In genomic region chr16:18130705-18131104, GRCm38 (mm10) we compare ENCODE assay signal across 15 mouse cellular contexts. TPM values are rescaled to one million over a fixed set of nuclear protein-coding genes. Genes with fewer than 3 reads are reported as not detected.
DNase-seq lines count a peak whose midpoint lies in the region; ATAC-seq lines count a peak whose summit lies in the region.
"Had no signal": no experiment of that assay in that cellular context is flagged by ENCODE, and none has a peak within 500 bp of the region (broad histone marks: within the 10 kb centered on the region; RNA-seq: fewer than 3 reads in every experiment).

No protein-coding gene starts in this region.

- intact Hi-C loops in left cerebral cortex, postnatal 4 days (cut with DNase I) = no loop called here

- peaks cover 39% of the 10 kb centered on the region for H3K27me3 ChIP-seq in embryonic facial prominence, embryonic 13.5 days
- peaks cover 71% of the 10 kb centered on the region for H3K27me3 ChIP-seq in embryonic facial prominence, embryonic 10.5 days (replicated peaks; ENCODE audit: low read depth, poor library complexity, severe bottlenecking)
- peaks cover 7% of the 10 kb centered on the region; the same call in 1 of the 2 replicates for H3K27me3 ChIP-seq in midbrain, embryonic 15.5 days (replicated peaks)

- no peak overlapping the region for H3K27ac ChIP-seq in embryonic facial prominence, embryonic 13.5 days
- H3K27ac ChIP-seq in embryonic facial prominence, embryonic 10.5 days (replicated peaks) = no peak overlapping the region
- 0 out of 2 replicates have a peak overlapping the region, but pooled peaks have one; percentile 21 for H3K27ac ChIP-seq in midbrain, embryonic 15.5 days
- H3K27ac ChIP-seq: embryonic facial prominence, embryonic 15.5 days; macrophage had no signal

- peaks cover 28% of the 10 kb centered on the region for H3K4me1 ChIP-seq in embryonic facial prominence, embryonic 13.5 days
- H3K4me1 ChIP-seq in embryonic facial prominence, embryonic 10.5 days = peaks cover 15% of the 10 kb centered on the region
- H3K4me1 ChIP-seq in midbrain, embryonic 15.5 days = peaks cover 42% of the 10 kb centered on the region

- no peak overlapping the region for H3K4me3 ChIP-seq in embryonic facial prominence, embryonic 13.5 days
- H3K4me3 ChIP-seq in embryonic facial prominence, embryonic 10.5 days = no peak overlapping the region
- H3K4me3 ChIP-seq in midbrain, embryonic 15.5 days = no peak overlapping the region
- H3K4me3 ChIP-seq: embryonic facial prominence, embryonic 15.5 days; myocyte had no signal

- 0 out of 2 replicates have a peak overlapping the region, but pooled peaks have one; percentile 33 for H3K9ac ChIP-seq in embryonic facial prominence, embryonic 13.5 days
- H3K9ac ChIP-seq in midbrain, embryonic 15.5 days = no peak overlapping the region
- H3K9ac ChIP-seq: embryonic facial prominence, embryonic 15.5 days had no signal

- ATAC-seq in embryonic facial prominence, embryonic 13.5 days (ENCODE audit: insufficient number of reproducible peaks, insufficient read depth, low FRiP score, low TSS enrichment, low read depth) = no peak
- no peak for ATAC-seq in midbrain, embryonic 15.5 days (replicated peaks)

- peak overlapping the region; percentile 3; the same call in 1 of the 2 replicates for H3K4me2 ChIP-seq in embryonic facial prominence, embryonic 13.5 days
- no peak overlapping the region; the same call in 1 of the 2 replicates for H3K4me2 ChIP-seq in midbrain, embryonic 15.5 days
- H3K4me2 ChIP-seq: embryonic facial prominence, embryonic 15.5 days had no signal

- no peaks in the 10 kb centered on the region for H3K9me3 ChIP-seq in embryonic facial prominence, embryonic 13.5 days
- no peaks in the 10 kb centered on the region for H3K9me3 ChIP-seq in embryonic facial prominence, embryonic 10.5 days
- H3K9me3 ChIP-seq in midbrain, embryonic 15.5 days = no peaks in the 10 kb centered on the region
- H3K9me3 ChIP-seq: embryonic facial prominence, embryonic 15.5 days had no signal

- no peak for DNase-seq in embryonic facial prominence, embryonic 10.5 days (ENCODE audit: low spot score)
- peak; percentile 93 for DNase-seq in left cerebral cortex, postnatal 4 days
- DNase-seq in left cerebral cortex, adult 9 months (ENCODE audit: low spot score in 2 of 2) = no peak
- DNase-seq in cerebellum, adult 9-11 months = peak; percentile 73
- no peak for DNase-seq in adrenal gland, adult 2 months
- DNase-seq in lung, adult 18-20 months = no peak
- DNase-seq: adrenal gland, postnatal 10 days; heart, adult 11 months; heart, postnatal 14 days; thymus, adult 18-20 months had no signal

- H3K36me3 ChIP-seq in embryonic facial prominence, embryonic 13.5 days = no peaks in the 10 kb centered on the region
- no peaks in the 10 kb centered on the region for H3K36me3 ChIP-seq in embryonic facial prominence, embryonic 10.5 days (replicated peaks)
- H3K36me3 ChIP-seq in midbrain, embryonic 15.5 days (replicated peaks) = no peaks in the 10 kb centered on the region
- H3K36me3 ChIP-seq: embryonic facial prominence, embryonic 15.5 days had no signal

RNA-seq across cellular contexts. Expression of gene Rtn4r, which starts 3.3 kb away (rescaled TPM):
- 5.6 and 6.3 TPM in 2 replicates for polyA plus RNA-seq in embryonic facial prominence, embryonic 13.5 days (2015; fragmentation: Nextera tagmentation; extraction: Ambion mirVana)
- polyA plus RNA-seq in embryonic facial prominence, embryonic 10.5 days (2016; fragmentation: Nextera tagmentation; extraction: Ambion mirVana) = 0.87 and 1.4 TPM in 2 replicates
- 10 to 100 TPM; 63.1 to 63.3 TPM for total RNA-seq in left cerebral cortex, postnatal 4 days (2021)
- polyA plus RNA-seq in midbrain, embryonic 15.5 days (2015; fragmentation: Nextera tagmentation; extraction: Ambion mirVana) = 25.0 and 27.2 TPM in 2 replicates
- under 1 TPM; 0.14 to 0.23 TPM for total RNA-seq in adrenal gland, adult 2 months (2021)
- polyA plus RNA-seq in adrenal gland, adult 2 months (2012; rRNA removed) = 0.58 and 0.90 TPM in 2 replicates
- polyA plus RNA-seq: macrophage had no signal

RNA-seq across cellular contexts. Expression of gene Prodh, which starts 40.7 kb away (rescaled TPM):
- polyA plus RNA-seq in embryonic facial prominence, embryonic 13.5 days (2015; fragmentation: Nextera tagmentation; extraction: Ambion mirVana) = 8.2 and 10.5 TPM in 2 replicates
- 16.2 and 16.9 TPM in 2 replicates for polyA plus RNA-seq in embryonic facial prominence, embryonic 10.5 days (2016; fragmentation: Nextera tagmentation; extraction: Ambion mirVana)
- 1 to 10 TPM; 4.8 to 6.4 TPM for total RNA-seq in left cerebral cortex, postnatal 4 days (2021)
- polyA plus RNA-seq in midbrain, embryonic 15.5 days (2015; fragmentation: Nextera tagmentation; extraction: Ambion mirVana) = 3.7 and 5.0 TPM in 2 replicates
- 10 to 100 TPM; 30.2 to 46.7 TPM for total RNA-seq in adrenal gland, adult 2 months (2021)
- polyA plus RNA-seq in adrenal gland, adult 2 months (2012; rRNA removed) = 68.7 and 99.1 TPM in 2 replicates

Comparison
In these comparisons a context has a peak if more than half of its experiments do, and no peak if none do; other contexts are left out.
1. DNase-seq: peak in left cerebral cortex, postnatal 4 days (single experiment) and cerebellum, adult 9-11 months (single experiment); none in embryonic facial prominence, embryonic 10.5 days (single experiment), left cerebral cortex, adult 9 months (0 of 2), adrenal gland, adult 2 months (single experiment) and lung, adult 18-20 months (0 of 2).